Mouse (Mus musculus): ENCODE results near the gene S1pr5.
A peak's percentile ranks its signal among the peaks of the same experiment; 100 is the strongest.

DNA sequence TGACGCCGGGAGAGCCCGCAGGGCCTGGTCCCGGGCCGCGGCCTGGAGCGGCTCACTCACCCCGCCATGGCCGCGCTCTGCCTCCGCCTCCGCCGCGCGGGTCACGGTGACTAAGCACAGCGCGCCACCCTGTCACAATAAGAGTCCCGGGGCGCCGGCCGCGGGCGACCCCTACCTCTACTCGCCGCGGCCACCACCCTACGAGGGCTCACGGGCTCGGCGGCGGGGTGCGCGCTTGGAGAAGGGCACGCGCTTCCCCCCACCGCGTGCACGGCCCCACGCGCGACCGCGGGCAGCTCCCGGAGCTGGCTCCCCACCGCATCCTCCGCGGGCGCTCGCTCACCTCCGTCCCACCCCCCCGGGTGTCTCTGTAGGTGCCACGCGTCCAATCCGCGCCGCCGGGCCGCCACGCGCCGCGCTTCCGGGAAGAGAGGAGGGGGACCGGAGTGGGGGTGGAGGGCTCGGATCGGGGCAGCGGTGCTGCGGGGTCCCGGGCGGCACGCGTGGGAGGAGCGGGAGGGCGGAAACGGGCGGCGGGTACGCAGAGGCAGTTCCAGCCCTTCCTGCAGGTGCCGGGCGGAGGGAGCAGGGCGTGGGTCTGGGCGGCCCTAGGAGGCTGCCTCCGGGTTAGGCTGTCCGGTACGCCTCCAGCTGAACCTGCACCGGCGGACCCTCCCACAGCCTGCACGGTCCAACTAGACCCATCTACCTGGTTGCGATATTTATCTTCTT, 9.3 kb downstream of the S1pr5 start, which contains the start of gene Keap1:
- TF ChIP-seq EP300 (IDR thresholded peaks at IDR 0.05), result no peak
- TF ChIP-seq CTCF (IDR thresholded peaks at IDR 0.05), result 0 out of 2 replicates have a peak, but pooled peaks have one; percentile 12

Data from lung, postnatal 0 days (tissue).